Mouse (Mus musculus): ENCODE measurements around the gene Kif3b. TPM values are rescaled to one million over a fixed set of nuclear protein-coding genes. Genes with fewer than 3 reads are reported as not detected.

Kif3b gene
- polyA plus RNA-seq, 1 experiment, result 4.9 TPM

GRCm38 (mm10) chr2:153312884-153313283, 21.7 kb downstream of the Kif3b start:
- no peak for TF ChIP-seq POLR2A (IDR thresholded peaks at IDR 0.05; ENCODE audit: low read depth, low read length)
- no peak for TF ChIP-seq CTCF (IDR thresholded peaks at IDR 0.05; ENCODE audit: extremely low read depth, insufficient read length, insufficient replicate concordance, low read depth, low read length)
- Histone ChIP-seq H3K27me3 (ENCODE audit: control insufficient read depth, insufficient read depth, low read length) (no peaks in the 10 kb centered on the region), H3K4me3 (ENCODE audit: low read depth, low read length) (no peak overlapping the region), H3K27ac (ENCODE audit: insufficient read depth, low read depth, low read length) (no peak overlapping the region), H3K4me1 (ENCODE audit: control insufficient read depth, insufficient read depth, insufficient read length, low read length) (0 out of 2 replicates have a peak, but pooled peaks cover 2% of the 10 kb centered on the region), H3K36me3 (ENCODE audit: control insufficient read depth, insufficient read depth, low read length) (peaks cover 9% of the 10 kb centered on the region; the same call in 1 of the 2 replicates)
- 89% methylated on average over 9 of the region's 9 CpGs for WGBS

- TF ChIP-seq POLR2A (IDR thresholded peaks at IDR 0.05; ENCODE audit: low read depth, low read length) (no peak), CTCF (IDR thresholded peaks at IDR 0.05; ENCODE audit: extremely low read depth, insufficient read length, insufficient replicate concordance, low read depth, low read length) (no peak)
- H3K27ac ChIP-seq (ENCODE audit: insufficient read depth, low read depth, low read length), result no peak overlapping the region
- WGBS, result 95% methylated on average over 4 of the region's 4 CpGs
- peaks cover 32% of the 10 kb centered on the region for H3K36me3 ChIP-seq (ENCODE audit: control insufficient read depth, insufficient read depth, low read length)
- H3K27me3 ChIP-seq (ENCODE audit: control insufficient read depth, insufficient read depth, low read length), result no peaks in the 10 kb centered on the region
- no peak overlapping the region for H3K4me3 ChIP-seq (ENCODE audit: low read depth, low read length)
- H3K4me1 ChIP-seq (ENCODE audit: control insufficient read depth, insufficient read depth, insufficient read length, low read length), result peaks cover 2% of the 10 kb centered on the region; the same call in 1 of the 2 replicates
Observed at GRCm38 (mm10) chr2:153318408-153318807, 27.2 kb downstream of the Kif3b start.

GRCm38 (mm10) chr2:153319036-153319643, 27.9 kb downstream of the Kif3b start:
- Histone ChIP-seq H3K27me3 (ENCODE audit: control insufficient read depth, insufficient read depth, low read length) (no peaks in the 10 kb centered on the region), H3K4me3 (ENCODE audit: low read depth, low read length) (no peak overlapping the region), H3K36me3 (ENCODE audit: control insufficient read depth, insufficient read depth, low read length) (peaks cover 36% of the 10 kb centered on the region), H3K27ac (ENCODE audit: insufficient read depth, low read depth, low read length) (no peak overlapping the region), H3K4me1 (ENCODE audit: control insufficient read depth, insufficient read depth, insufficient read length, low read length) (peaks cover 2% of the 10 kb centered on the region; the same call in 1 of the 2 replicates)
- 78% methylated on average over 8 of the region's 8 CpGs for WGBS
- TF ChIP-seq CTCF (IDR thresholded peaks at IDR 0.05; ENCODE audit: extremely low read depth, insufficient read length, insufficient replicate concordance, low read depth, low read length) (no peak), POLR2A (IDR thresholded peaks at IDR 0.05; ENCODE audit: low read depth, low read length) (no peak)

GRCm38 (mm10) chr2:153325706-153326376, 34.6 kb downstream of the Kif3b start:
- H3K36me3 ChIP-seq (ENCODE audit: control insufficient read depth, insufficient read depth, low read length), result peaks cover 46% of the 10 kb centered on the region
- 68% methylated on average over 9 of the region's 9 CpGs for WGBS
- H3K27ac ChIP-seq (ENCODE audit: insufficient read depth, low read depth, low read length), result no peak overlapping the region

GRCm38 (mm10) chr2:153332271-153332670, 41.1 kb downstream of the Kif3b start:
- Histone ChIP-seq H3K36me3 (ENCODE audit: control insufficient read depth, insufficient read depth, low read length) (peaks cover 22% of the 10 kb centered on the region), H3K4me3 (ENCODE audit: low read depth, low read length) (no peak overlapping the region), H3K27me3 (ENCODE audit: control insufficient read depth, insufficient read depth, low read length) (no peaks in the 10 kb centered on the region), H3K27ac (ENCODE audit: insufficient read depth, low read depth, low read length) (no peak overlapping the region), H3K4me1 (ENCODE audit: control insufficient read depth, insufficient read depth, insufficient read length, low read length) (no peaks in the 10 kb centered on the region)
- TF ChIP-seq CTCF (IDR thresholded peaks at IDR 0.05; ENCODE audit: extremely low read depth, insufficient read length, insufficient replicate concordance, low read depth, low read length) (no peak), POLR2A (IDR thresholded peaks at IDR 0.05; ENCODE audit: low read depth, low read length) (no peak)
- 97% methylated on average over 5 of the region's 5 CpGs for WGBS

More at GRCm38 (mm10) chr2:153325706-153326376, 34.6 kb downstream of the Kif3b start:
- Histone ChIP-seq H3K4me1 (ENCODE audit: control insufficient read depth, insufficient read depth, insufficient read length, low read length) (no peaks in the 10 kb centered on the region), H3K27me3 (ENCODE audit: control insufficient read depth, insufficient read depth, low read length) (no peaks in the 10 kb centered on the region), H3K4me3 (ENCODE audit: low read depth, low read length) (no peak overlapping the region)
- no peak for TF ChIP-seq CTCF (IDR thresholded peaks at IDR 0.05; ENCODE audit: extremely low read depth, insufficient read length, insufficient replicate concordance, low read depth, low read length)
- TF ChIP-seq POLR2A (IDR thresholded peaks at IDR 0.05; ENCODE audit: low read depth, low read length), result no peak

- Histone ChIP-seq H3K4me1 (ENCODE audit: control insufficient read depth, insufficient read depth, insufficient read length, low read length) (no peaks in the 10 kb centered on the region; the same call in 1 of the 2 replicates), H3K27ac (ENCODE audit: insufficient read depth, low read depth, low read length) (no peak overlapping the region), H3K27me3 (ENCODE audit: control insufficient read depth, insufficient read depth, low read length) (no peaks in the 10 kb centered on the region), H3K36me3 (ENCODE audit: control insufficient read depth, insufficient read depth, low read length) (peaks cover 22% of the 10 kb centered on the region), H3K4me3 (ENCODE audit: low read depth, low read length) (no peak overlapping the region)
- WGBS, result 85% methylated on average over 3 of the region's 3 CpGs
- TF ChIP-seq CTCF (IDR thresholded peaks at IDR 0.05; ENCODE audit: extremely low read depth, insufficient read length, insufficient replicate concordance, low read depth, low read length), result no peak
- TF ChIP-seq POLR2A (IDR thresholded peaks at IDR 0.05; ENCODE audit: low read depth, low read length), result no peak
Observed at GRCm38 (mm10) chr2:153332981-153333380, 41.8 kb downstream of the Kif3b start.

- Histone ChIP-seq H3K4me3 (ENCODE audit: low read depth, low read length) (no peak overlapping the region), H3K27me3 (ENCODE audit: control insufficient read depth, insufficient read depth, low read length) (no peaks in the 10 kb centered on the region)
- 31% methylated on average over 6 of the region's 6 CpGs for WGBS
Observed at GRCm38 (mm10) chr2:153333822-153334232, 42.6 kb downstream of the Kif3b start.

More at GRCm38 (mm10) chr2:153333822-153334232, 42.6 kb downstream of the Kif3b start:
- TF ChIP-seq CTCF (IDR thresholded peaks at IDR 0.05; ENCODE audit: extremely low read depth, insufficient read length, insufficient replicate concordance, low read depth, low read length), result peak; percentile 25; the same call in 1 of the 2 replicates
- no peak for TF ChIP-seq POLR2A (IDR thresholded peaks at IDR 0.05; ENCODE audit: low read depth, low read length)
- H3K27ac ChIP-seq (ENCODE audit: insufficient read depth, low read depth, low read length), result no peak overlapping the region
- no peaks in the 10 kb centered on the region; the same call in 1 of the 2 replicates for H3K4me1 ChIP-seq (ENCODE audit: control insufficient read depth, insufficient read depth, insufficient read length, low read length)
- peaks cover 18% of the 10 kb centered on the region for H3K36me3 ChIP-seq (ENCODE audit: control insufficient read depth, insufficient read depth, low read length)

All from small intestine, adult 2 months (tissue).